Mouse (Mus musculus) granulocyte monocyte progenitor cell, adult 5-6 weeks (primary cell): ENCODE measurements at regions not wholly inside any gene's neighbourhood (a gene's known extent, or its start where the extent isn't known, plus 50 kb on each side); places are given as distances from the start of the nearest gene placed in this dataset.

Experiments
- ATAC-seq: replicated peaks from 2 replicates; pipeline ENCODE4 v1.8.0; 2016; ENCODE audit warnings: mild to moderate bottlenecking, moderate TSS enrichment, inconsistent platforms; ENCODE audit not compliant: poor library complexity, severe bottlenecking

DNA sequence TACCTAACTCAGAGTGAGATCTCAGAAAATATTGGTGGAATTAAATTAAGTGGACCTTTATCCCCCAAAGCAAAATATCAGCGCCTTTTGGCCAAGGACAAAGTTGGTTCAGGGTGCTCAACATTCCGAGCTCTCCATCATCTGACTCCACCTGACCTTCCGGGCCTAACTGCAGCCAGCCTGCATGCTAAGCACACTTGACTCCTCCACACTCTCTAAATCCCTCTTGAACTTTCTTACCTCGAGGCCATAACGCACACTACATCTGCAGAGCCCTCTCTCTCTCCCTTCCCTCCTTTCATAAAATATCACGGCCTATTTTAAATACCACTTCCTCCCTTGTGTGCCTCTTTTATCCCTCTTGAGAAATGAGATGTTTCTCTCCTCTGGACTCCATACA lies 356.1 kb upstream of the Zfp462 start:
- ATAC-seq: no peak

- ATAC-seq: no peak
Observed at GRCm38 (mm10) chr4:54601671-54602512, 343.0 kb upstream of the Zfp462 start.

DNA sequence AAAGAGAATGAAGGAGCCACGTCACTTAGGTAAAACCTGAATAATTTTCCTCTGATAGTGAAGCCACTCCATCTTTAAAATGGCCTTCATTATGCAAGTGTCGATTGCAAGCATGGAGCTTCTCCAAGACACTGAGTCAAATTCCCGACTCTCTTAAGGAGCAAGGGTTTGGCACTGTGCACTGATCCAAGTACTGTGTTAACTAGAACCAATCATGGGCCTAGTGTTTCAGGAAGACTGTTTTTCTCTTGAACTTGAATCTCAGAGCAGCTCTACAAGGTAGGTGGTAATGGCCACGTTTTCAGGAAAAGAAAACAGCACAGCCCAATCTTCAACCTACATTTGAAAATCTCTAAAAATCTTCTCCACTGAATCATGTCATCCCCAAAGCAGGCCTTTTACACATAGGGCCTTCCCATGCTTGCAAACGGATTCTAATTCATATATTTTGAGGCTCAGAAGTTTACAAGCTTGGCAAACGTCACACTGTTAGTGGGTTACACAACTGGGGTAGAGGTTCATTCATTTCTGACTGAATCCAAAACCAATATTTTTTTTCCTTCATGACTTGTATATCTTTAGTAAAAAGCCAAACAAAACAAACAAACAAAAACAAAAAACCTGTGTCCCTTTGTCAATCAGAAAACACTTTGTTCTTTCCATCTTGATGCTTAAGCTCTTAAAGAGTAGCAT lies 342.2 kb upstream of the Zfp462 start:
- ATAC-seq: no peak

GRCm38 (mm10) chr4:54610101-54610500 lies 334.7 kb upstream of the Zfp462 start:
- no peak for ATAC-seq

DNA sequence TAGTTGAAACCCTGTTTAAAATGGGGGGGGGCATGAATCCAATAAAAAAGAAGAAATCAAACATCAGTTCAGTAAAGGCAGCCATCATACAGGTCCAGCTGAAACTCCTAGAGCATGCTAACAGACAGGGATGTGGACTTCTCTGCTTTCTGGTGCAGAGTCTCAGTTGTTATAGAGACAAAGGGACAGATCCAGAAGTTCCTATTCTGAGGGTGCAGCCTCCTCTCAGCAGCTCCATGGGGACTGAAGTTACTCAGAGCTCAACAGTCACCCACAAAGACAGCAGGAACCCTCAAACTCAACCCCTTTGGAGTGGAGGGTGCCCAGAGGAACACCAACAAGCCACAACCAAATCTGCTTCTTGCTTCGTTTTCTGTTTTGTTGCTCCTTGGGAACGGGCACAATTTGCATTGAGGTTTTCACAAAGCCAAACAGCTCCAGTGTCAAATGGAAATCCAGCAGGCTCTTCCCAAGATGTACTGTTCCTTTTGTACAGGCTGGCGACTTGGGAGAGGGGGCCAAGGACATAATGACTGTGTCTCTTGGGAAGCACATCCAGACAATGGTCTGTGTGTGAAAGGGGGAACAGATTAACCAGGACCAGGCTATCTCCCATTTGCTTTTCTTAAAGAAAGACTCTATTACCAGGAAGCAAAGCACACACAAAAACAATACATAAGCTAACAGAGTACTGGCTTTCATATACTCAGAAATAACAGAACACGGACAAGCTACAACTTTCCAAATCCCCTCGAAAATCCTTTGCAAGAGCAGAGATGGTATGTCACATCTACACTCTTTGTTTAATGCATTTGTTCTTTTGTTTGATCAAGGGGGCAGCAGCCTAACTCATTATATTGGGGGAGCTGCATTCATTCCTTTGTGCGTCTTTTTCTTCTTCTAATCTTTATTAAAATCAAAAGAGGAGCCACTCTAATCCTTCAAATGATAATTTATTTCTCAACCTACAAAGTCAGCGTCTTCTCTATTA lies 332.6 kb upstream of the Zfp462 start:
- no peak for ATAC-seq

DNA sequence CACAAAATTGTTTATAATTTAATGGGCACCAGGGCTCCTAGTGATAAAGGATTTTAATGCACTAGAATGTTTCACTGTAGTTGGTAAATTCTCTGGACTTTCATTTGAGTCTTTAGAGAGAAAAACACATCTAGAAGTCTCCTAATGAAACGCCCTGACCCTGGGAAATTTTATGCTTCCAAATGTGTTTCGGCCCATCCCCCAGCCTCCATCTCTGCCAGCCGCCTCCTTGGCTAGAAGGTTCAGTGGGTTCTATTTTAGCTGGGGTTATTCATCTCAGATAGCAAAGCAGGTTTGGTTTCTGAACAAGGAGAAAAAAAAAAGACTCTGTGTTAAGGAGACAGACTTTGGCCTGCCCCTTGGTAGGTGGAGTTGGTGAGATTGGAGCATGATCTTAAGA lies 331.8 kb upstream of the Zfp462 start:
- no peak for ATAC-seq

GRCm38 (mm10) chr4:54613611-54614010 lies 331.2 kb upstream of the Zfp462 start:
- no peak for ATAC-seq

DNA sequence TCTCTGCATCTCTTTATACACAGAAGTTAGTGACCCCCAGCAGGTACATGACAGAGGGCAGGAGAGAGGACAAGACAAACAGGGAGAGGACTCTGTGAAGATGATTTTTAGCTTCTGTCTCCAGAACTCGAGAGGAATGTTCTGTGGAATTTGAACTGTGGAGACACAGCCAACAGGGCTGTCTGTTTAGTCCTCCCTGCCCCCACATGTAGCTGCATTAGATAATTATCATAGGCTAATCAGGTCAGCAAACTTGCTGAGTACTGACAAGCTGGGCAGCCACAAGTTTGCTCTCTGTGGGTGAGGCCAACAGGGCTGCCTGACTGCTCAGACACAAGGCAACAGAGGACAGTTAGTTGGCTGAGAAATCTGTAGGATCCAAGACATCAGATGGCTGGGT lies 329.0 kb upstream of the Zfp462 start:
- no peak for ATAC-seq

DNA sequence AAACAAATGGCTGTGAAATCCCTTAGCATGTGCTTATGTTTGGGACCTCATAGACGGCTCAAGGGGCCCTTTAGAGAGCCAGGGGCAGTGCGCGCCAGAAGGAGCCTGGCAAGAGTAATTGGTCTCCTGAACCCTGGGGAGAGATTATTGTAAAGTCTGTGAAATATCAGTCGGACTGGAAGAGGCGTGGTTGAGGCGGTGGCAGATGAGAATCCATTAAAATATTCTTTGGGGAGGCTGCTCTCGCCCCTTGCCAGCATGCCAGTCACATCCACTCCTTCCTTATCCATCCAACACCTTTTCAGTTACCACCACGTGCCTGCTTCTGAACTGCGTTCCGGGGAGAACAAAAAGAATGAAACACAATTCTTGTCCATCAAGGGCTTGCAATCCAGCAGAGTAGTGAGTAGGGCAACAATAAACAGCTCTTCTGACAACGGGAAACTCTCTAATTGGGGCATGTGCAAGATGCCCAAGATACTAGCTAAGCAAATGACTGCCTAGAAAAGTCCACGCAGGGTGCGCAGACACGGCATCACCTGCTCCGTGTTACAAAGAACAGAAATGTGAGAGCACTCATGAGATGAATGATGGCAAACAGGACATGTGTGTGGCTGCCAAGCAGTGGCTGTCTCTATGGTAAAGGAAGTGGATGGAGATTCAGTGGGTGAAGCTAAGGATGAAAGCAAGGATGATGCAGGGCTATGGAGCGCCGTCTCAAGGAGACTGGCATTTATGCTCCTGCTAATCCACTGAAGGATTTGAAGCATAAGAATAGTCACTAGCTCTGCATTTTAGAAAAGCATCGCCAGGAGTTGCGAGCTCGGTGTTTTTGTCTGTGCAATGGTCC lies 320.6 kb upstream of the Zfp462 start:
- no peak for ATAC-seq

- ATAC-seq: no peak
Observed at GRCm38 (mm10) chr4:54636986-54637641, 307.7 kb upstream of the Zfp462 start.

- ATAC-seq: no peak
Observed at GRCm38 (mm10) chr4:54646033-54646432, 298.8 kb upstream of the Zfp462 start.

DNA sequence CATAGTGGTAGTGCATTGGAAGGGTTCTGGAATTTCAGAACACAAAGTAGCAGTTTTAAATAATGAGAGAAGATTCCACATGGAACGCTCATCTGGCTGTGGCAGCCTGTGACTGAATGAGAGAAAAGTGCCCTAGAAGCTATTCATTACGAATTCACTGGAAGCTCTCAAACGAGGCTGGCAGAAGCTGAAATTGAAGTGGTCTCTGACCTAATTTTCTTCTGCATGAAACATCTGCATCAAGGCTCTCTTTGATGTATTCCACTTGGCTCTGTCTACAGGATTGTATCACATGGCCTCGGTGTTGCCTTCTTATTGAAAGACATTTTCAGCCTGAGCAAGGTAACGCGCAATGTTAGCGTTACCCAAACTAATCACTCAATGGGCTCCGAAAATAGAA lies 298.4 kb upstream of the Zfp462 start:
- no peak for ATAC-seq

DNA sequence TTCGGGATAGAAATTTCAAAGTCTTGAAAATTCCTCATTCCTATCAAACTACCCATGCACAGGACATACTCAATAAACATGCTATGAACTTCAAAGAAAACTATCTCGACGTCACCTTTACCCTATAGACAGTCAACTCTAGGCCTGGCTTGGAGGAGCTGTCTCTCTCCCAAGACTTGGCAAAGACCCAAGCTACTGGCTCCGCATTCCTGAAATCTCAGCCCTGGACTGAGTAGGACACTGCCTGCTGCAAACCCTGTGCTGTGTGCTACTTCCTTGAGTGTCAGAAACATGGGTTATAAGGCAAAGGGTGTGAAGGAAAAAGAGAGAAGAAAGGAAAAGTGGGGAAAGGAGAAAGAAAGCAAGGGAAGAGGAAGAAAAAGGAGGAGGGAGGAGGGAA lies 296.6 kb upstream of the Zfp462 start:
- ATAC-seq: no peak

GRCm38 (mm10) chr4:54651646-54652110 lies 293.2 kb upstream of the Zfp462 start:
- no peak for ATAC-seq

- no peak for ATAC-seq
Observed at GRCm38 (mm10) chr4:54652111-54653021, 292.5 kb upstream of the Zfp462 start.

- ATAC-seq: no peak
Observed at GRCm38 (mm10) chr4:54653097-54653776, 291.6 kb upstream of the Zfp462 start.
